Mouse (Mus musculus) ZHBTc4 (cell line): ENCODE results near the gene Vps8.

Experiments
- DNase-seq: peaks from one replicate; pipeline ENCODE4 v3.0.0-alpha.2; 2011; ENCODE audit warnings: low read depth, low spot score

Vps8 gene

DNA sequence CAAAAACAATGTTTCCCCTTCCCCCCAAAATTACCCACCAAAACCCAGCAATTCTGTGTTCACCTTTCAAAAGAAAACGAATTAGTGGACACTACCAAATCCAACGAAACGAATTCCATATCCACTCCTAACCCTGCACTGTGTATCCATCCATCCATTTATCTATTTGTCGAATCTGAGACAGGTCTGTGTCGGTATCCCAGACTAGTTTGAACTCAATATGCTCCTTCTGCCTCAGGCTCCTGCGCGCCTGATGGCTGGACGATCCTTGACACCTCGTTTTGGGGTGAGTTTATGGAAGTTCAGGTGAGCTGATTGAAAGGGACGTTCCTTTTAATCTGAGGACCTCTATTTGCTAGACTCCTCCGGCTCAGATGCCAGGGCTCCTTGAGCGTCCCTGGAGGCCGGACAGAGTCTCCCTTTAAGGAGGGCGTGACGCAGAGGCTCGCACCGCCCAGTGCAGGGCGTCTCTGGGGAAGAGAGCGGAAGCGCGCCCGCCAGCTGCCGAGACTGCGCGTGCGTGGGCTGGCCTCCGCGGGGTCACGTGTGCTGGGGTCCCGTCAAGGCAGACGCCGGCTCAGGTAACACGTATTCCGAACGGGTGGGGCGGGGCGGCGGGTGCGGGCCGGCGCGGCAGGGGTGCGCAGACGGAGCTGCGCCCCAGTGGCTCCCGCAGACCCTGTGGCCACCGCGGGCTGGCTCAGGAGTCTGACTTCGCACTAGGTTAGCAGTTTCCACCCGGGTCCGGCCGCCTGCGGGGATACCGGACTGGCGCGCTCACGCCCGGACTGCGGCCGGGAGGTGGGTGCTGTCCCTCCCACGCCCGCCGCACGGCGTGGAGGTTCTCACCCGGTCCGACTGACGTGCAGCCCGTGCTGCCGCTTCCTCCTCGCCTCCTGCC lies at the start of gene Vps8:
Gene Vps8, plus strand, starts transcription at position 474 of the 901 bp plus-strand sequence.
- DNase-seq: peak; percentile 99

DNA sequence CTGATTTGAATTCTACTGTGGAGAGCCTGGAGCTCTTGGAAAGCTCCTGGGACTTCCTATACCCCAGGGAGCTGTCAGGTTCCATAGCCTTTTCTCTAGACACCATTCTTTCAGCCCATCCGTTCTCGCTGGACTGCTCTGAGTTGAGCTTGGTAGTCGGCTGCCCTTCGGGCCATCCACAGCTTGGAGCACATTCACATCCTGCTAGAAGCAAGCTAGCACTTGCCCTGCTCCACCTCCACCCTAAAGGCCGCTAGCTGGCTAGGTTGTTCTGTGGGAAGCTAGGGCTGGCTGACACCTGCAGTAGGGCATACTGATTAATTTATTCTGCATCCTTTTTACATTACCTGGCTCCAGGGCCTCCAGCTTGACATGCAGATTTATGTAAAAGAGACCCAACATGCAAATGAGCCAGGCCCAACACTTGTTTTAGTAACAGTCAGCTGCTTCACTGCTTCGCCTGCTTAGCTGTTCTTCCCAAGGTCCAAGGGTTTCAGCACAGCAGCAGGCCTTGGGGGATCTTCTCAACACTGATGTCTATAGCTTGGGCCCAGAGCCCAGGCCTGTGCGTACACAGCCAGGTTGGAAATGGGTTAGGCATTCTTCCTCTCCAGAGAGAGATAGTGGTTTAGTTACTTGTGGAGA lies 49.5 kb upstream of the Vps8 start:
- DNase-seq: peak; percentile 62

- DNase-seq: no peak
Measured at GRCm38 (mm10) chr16:21374067-21374466, 48.9 kb upstream of the Vps8 start.

GRCm38 (mm10) chr16:21375147-21375546 lies 47.8 kb upstream of the Vps8 start:
- no peak for DNase-seq

GRCm38 (mm10) chr16:21376316-21376715 lies 46.6 kb upstream of the Vps8 start:
- no peak for DNase-seq

DNA sequence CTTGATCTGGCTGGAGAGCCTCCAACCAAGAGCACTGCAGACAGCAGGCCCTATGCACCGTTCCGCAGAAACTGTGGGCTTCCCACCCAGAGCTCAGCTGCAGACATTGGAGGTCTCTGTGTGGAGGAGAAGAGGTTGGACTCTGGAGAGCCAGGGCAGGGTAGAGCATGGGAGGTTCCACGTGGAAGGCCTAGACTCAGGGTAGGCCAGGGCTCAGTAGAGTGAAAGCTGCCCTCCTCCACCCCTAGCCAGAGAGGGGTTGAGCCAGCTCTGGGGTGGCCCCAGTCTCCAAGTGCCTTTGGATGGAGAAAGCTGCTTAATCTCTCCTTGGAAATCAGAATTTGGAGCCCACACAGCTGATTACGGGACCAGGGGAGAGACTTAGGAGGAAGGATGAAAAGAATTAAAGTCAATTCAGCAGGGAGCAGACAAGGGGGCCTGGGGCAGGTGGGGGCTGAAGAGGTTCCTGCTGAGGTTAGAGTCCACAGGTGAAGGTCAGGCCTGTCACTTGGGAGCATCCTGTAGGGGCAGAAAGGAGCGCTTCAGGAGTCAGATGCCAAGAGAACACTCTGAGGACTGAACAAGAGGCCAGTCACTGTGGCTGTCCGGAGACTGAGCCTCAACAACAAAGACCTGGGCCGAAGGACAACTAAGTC lies 45.8 kb upstream of the Vps8 start:
- DNase-seq: no peak

GRCm38 (mm10) chr16:21377605-21377968 lies 45.3 kb upstream of the Vps8 start:
- DNase-seq: no peak

- DNase-seq: peak; percentile 73
Measured at GRCm38 (mm10) chr16:21381469-21381868, 41.4 kb upstream of the Vps8 start.

DNA sequence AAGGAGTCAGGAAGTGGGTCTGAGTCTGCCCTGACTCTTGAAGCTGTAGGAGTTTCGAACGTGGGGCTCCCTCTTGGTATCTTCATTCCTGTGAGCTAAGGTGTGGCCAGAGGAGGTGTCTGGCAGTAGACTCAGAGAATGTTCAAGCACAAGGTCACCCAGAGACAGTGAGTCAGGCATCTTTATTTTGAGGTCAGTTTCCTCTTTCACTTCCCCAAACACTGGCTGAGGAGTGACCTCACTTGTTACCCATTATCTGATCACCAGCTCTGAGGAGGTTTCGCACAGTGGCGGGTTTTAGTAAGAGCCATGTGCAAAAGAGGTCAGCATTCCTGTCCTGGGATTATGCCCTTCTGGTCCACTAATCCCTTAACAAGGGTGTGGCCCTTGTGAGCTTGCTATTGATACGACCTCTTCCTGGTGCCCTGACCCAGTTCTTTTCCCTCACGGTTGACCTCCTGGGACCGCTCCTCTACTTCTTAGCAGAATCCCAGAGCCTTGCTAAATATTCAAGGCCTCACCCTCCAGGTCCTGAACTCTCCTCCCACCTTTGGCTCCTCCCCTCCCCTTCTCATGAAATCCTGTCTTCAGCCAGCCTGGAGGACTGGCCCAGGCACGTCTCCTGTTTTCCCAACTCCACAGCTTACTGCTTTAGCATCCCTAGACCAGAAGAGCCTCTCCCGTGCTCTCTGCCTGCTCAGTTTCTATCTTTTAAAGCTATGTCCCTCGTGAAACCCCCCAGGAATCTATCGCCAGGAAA lies 40.6 kb upstream of the Vps8 start:
- DNase-seq: peak; percentile 93

GRCm38 (mm10) chr16:21385926-21386881 lies 36.7 kb upstream of the Vps8 start:
- no peak for DNase-seq

DNA sequence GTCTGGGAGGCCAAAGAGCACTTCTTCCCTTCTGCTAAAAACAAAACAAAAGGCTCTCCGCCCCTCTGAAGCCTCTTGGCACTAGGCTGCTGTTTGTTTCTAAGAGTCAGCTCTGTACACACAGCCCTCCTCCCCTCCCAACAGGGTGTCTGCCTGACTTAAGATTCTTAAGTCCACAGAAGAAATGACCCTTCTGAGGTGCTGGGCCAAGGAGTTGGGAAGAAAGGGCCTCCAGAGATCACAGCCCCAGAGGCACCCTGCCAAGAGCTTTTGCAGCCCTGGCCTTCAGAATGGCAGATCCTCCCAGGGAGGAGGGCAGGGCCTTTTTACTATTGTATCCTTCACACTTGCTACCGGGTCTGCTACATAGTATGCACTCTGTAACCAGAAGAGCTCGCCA lies 33.6 kb upstream of the Vps8 start:
- DNase-seq: peak; percentile 28

DNA sequence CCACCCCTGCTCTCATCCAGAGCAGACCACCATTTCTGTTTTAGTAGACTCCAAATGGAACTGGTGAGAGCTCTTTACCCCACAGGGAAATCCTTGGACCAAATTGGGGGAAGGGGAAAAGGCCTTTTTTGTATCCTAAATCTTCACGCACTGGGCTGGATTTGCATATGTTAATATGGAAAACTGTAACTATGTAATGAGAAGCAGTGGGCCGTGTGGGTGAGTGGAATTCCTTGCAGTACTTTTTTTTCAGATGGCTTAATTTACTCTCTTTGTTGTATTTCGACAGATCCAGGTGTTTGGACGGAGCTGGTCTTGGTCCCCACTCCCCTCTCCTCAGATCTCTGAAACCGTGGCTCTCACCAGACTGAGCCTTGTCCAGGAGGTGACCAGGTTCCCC lies 32.2 kb upstream of the Vps8 start:
- DNase-seq: no peak

DNA sequence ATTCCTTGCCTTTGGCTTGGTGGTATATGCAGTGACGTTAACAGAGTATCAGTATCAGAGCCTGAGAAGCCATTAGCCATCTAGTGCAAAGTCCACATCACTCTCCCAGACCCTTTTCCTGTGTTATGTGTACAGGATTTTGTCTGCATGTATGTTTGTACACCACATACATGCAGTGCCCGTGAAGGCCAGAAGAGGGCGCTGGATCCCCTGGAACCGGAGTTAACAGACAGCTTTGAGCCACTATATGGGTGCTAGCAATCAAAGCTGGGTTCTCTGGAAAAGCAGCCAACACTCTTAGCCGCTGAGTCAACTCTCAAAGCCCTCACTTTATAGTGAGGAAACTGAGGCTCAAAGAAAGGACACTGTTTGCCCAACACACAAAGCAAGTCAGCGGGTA lies 30.8 kb upstream of the Vps8 start:
- DNase-seq: peak; percentile 87

DNA sequence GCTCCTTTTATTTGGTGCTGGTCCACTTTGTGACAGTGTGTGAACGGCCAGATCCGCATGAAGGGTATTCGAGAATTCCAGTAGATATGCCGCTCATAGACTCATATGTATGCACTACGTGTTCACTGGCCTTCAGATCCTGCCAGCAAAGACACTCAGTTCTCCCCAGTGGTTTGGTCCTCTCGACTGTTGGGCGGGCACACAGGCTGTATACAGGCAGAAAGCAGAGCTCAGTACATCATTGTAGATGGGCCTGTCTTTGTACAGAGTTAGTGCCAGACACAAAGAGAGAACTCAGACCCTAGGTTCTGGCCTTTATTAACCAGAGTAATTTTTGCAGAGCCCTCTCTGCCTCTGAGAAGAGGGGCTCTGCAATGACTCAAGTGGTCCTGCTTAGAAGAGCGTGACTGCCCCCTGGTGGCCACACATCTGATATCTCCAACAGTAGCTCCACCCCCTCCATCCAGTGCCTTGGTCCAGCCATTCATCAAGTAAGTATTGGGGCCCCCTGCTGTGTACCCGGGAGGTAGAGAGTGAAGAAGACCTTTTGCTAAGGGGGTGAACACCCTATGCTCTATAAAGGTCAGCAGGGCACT lies 30.3 kb upstream of the Vps8 start:
- peak; percentile 96 for DNase-seq

DNA sequence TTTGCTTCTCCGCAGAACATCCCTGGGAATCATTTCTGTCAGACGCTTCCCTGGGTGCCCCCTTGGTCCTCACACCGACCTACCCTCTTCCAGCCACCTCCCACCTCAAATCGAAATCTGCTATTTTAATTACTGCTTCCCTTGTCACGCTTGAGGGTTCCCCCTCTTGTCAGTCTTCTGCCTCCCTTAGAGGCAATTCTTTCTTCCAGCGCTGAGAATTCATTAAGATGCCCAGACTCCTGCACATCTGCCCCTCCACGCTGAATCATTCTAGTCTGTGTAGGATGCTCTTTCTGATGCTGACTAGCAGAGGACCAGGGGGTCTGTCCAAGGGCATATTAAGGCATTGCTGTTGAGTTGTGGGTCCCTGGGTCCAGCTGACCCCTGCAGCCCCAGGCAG lies 27.4 kb upstream of the Vps8 start:
- DNase-seq: no peak

DNA sequence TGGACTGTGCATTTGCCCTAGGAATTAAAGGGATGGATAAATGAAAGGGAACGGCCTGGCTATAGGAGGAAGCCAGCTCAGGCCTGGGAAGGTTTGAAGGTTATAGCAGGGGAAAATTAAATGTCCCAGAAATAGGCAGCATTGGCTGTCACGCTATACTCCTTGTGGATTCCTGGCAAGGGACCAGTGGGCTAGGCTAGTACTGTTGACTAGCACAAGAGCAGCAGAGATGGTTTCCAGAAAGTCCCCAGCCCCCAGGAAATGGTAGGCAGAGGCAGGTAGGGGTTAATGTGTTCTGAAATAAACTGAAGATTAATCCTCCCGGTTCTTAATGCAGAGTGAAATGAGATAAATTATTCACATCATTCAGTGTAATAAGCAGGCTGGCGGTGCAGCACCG lies 25.2 kb upstream of the Vps8 start:
- no peak for DNase-seq

DNA sequence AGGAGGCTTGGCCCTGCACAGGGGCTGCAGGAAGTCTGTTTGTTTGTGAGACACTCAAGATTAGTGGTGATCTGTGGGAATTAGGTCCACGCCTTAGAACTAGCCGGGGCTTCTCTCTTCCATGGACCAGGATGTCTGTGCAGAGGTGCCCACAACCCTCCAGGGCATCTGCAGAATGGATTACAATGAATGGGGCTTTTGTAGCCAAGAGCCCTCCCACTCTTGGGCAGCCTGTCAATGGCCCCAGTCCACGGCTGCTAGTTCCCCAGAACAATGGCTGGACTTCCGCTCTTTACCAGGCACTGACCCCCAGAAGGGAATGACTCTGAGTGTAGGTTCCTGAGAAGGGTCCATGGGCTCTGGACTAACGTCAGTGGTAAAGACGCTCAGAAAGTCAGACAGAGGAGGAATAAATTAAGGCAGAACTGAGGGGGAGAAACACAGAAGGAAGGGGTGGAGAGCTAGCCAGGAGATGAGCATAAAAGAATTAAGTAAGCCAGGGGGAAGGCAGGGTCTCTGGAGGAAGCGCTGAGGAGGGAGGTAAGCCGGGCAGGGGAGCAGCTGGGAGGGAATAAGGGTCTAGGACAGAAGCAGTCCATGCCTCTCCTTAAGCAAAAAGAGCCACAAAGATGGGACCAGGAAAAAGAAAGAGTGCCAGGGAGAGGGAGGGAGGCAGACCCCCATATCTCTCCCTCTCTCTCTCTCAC lies 24.4 kb upstream of the Vps8 start:
- DNase-seq: no peak

DNA sequence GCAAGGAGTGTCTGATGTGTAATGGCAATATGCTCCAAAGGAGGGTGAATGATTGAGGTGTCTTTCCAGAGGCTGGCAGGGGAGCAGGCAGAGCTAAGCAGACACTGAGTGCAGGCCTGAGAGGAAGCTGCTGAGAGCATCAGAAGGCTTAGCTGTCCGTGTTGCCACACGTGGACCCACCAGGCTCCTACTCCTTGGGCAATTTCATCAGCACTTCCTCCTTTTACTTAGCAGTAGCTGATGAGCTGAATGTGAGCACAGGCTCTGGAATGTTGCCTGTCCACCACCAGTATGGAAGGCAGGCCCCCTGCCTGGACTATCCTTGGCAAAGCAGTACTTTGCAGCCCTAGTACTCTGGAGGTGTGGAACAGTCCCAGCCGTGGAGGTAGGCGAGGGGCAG lies 23.0 kb upstream of the Vps8 start:
- no peak for DNase-seq

DNA sequence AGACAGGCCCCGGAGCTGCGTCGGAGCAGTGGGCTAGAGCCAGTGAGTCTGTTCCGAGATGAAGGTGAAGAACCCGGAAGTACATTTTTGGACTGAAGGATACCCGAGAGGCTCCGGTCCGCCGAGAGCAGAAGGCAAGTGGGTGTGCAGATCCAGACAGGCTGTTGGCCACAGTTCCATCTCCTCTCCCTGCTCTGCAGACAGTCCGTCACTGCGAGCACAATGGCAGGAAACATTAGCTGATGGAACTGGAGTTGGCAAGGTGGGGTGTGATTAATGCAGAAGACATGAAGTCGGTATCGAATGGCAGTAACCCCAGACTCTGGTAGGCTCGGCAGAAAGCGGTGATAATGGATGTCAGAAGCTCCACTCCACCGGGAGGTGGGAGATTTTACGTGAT lies 20.9 kb upstream of the Vps8 start:
- no peak for DNase-seq

DNA sequence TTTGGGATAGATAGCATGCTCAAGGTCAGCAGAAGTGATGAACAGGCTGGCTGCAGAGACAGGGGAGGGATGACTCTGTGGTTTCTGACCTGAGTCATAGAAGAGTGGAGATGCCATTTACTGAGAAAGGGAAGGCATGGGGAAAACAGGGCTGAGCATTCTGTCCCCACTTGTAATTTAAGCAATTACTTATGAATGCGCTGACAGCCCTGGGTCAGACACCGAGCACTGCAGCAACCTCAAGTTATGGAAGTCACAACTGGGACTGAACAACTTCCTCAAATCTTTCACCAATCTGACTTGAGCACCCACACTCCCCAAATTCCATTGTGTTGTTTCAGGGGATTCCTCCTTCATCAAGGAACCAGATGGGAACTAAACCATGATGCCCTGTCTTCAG lies 19.5 kb upstream of the Vps8 start:
- no peak for DNase-seq
